Mouse (Mus musculus): ENCODE measurements around the gene Slc39a10.
"Not testable (repeated sequence)": the region's sequence is repeated elsewhere in the genome, so short reads cannot be mapped to it uniquely, and the experiment has no call there.

Gene Slc39a10

DNA sequence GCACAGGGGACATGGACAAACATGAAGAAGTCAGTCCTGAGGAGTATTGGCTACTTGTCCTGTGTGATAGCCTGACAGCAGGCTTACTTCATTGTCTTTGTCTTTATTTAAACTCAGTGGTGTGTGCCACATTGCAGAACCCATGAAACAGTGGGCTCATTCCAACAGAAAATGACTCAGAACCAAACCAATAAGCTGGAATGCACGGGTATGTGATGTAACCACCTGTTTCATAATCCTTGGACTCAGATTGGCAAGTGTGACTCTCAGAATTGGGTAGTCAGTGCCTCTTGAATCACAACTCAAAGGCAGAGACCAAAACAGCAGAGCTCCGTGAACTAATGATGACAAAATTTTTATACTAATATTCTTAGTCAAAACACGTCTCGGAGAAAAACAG is 110.4 kb downstream of the Slc39a10 start:
- not testable (repeated sequence) for DNase-seq (ENCODE audit: low read depth, low spot score)

DNA sequence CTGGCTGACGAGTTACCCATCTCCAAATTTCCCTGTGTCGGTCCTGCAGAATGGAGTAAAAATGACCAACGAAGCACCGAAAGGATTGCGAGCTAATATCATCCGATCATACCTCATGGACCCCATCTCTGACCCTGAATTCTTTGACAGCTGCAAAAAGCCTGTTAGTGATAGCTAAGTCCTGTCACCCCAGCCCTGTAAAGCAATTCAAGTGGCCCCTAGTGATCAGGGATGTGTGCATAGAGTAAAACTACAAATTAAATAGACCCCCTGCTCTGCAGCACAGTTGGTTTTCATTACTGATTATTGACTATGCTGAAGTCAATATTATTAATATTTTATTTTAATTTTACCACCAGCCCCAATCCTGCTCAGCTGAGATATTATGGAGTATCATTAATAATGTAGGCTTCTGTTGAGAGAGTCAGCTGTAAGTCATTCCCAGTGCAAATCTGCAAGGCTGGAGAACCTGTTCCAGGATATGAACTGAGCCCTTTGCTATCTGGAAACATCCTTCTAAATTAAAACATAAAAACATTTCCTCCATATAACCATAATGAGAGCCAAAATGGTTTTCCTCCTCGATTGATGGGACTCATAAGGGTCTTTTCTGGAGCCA is 122.5 kb downstream of the Slc39a10 start:
- not testable (repeated sequence) for DNase-seq (ENCODE audit: low read depth, low spot score)

DNA sequence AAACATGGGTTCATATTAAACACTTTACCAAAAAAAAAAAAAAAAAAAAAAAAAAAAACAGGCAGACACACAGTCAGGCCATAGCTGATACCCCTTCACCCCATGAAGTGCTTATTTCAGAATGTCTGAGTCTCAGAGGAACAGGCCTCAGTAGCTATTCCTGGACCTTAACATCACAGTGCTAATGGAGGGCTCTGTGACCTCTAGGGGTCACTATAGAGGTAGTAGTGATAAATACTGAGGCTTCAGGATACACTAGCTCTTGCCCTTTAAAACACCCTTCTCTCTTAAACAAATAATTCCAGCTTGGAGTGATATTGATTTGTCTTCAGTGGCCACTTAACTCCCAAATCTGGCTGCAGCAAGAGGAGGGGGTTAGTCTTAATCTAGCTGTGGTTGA is 123.3 kb downstream of the Slc39a10 start:
- DNase-seq (ENCODE audit: low read depth, low spot score): peak; percentile 20

DNA sequence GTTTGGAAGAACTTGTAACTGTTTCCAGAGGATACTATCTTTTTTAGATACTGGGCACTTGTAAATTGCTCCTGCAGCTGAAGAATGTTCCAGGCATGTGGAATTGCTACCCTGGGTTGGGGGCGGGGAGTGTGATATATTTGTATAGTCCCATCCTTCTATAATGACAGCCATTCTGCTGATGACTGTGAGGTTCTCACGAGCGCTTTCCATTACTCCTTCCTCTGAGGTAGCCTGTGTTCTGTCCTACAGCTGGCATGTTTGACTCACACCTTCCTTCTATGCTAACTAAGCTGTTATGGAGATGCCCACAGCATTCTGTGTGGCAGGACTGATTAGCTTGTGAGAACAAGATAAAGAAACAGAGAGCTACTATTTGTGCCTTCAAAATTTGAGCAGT is 128.1 kb downstream of the Slc39a10 start:
- DNase-seq (ENCODE audit: low read depth, low spot score): not testable (repeated sequence)
